Mouse (Mus musculus) lung, adult 2 months (tissue): ENCODE data around the gene Ldlr. TPM values are rescaled to one million over a fixed set of nuclear protein-coding genes. Genes with fewer than 3 reads are reported as not detected.
"Not testable (repeated sequence)": the region's sequence is repeated elsewhere in the genome, so short reads cannot be mapped to it uniquely, and the experiment has no call there.

Experiments used
- DNase-seq: peaks from one replicate; pipeline ENCODE4 v3.0.0; 2022
- H3K4me1 ChIP-seq: fragments of 200-500 bp; 2 replicates; pipeline ENCODE4 v1.6.1; 2011; ENCODE audit warnings: low read length; ENCODE audit not compliant: control insufficient read depth, insufficient read depth
- H3K4me3 ChIP-seq: fragments of 200-500 bp; replicated peaks from 2 replicates; pipeline ENCODE3; 2011; ENCODE audit warnings: low read depth, mild to moderate bottlenecking, control low read depth, low read length; ENCODE audit errors: extremely low read depth
- CTCF ChIP-seq: fragments of 200-500 bp; IDR thresholded peaks from 2 replicates; pipeline ENCODE4 v1.5.1; 2011; ENCODE audit warnings: mild to moderate bottlenecking, low read length, control low read depth; ENCODE audit not compliant: insufficient read depth
- POLR2A ChIP-seq: fragments of 200-500 bp; IDR thresholded peaks from 2 replicates; pipeline ENCODE4 v1.6.1; 2011; ENCODE audit warnings: low read depth, mild to moderate bottlenecking, control low read depth, low read length, borderline replicate concordance; ENCODE audit errors: extremely low read depth
- WGBS: fragments of 180-500 bp; shearing (Covaris S2); methylation state at CpG from one replicate; pipeline ENCODE4 v1.1.7; 2018; 5-methylcytosine and 5-hydroxymethylcytosine counted together
- polyA plus RNA-seq: library from polyadenylated mRNA; depleted of rRNA; stranded (reverse); fragments of >200 nt; gene quantifications from 2 replicates; pipeline ENCODE4 v1.2.3, GENCODE M21; 2012

Gene Ldlr
- polyA plus RNA-seq, 1 experiment, result 87.2 TPM

DNA sequence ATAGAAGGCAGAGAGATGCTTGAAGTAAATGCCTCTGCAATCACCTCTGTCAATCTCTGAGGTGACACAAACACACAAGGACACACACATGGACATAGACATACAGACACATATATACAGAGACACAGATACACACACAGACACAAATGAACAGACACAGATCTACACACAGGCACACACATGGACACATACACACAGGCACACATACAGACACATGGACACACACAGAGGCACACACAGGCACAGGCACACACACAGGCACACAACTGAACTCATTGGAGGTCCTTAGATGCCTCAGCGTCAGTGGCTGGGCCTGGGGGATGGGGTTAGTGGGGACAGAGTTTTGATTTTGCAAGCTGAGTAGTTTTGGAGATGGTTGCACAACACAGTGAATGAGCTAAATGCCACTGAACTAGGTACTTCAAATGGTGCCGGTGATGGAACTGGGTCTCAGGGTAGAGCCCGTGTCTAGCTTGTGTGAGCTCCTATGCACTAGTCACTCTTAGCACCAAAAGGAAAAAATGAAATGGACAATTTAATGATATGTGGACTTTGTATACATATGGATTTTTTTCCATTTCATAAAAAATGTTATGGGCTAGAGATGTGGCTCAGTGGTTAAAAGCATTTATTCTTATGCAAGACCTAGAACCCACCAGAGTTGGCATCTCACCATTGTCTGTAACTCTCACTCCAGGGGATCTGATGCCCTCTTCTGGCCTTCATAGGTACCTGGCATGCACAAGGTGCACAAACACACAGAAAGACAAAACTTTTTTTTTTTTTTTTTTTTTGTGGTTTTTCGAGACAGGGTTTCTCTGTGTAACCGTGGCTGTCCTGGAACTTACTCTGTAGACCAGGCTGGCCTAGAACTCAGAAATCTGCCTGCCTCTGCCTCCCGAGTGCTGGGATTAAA lies 41.1 kb downstream of the Ldlr start:
- Histone ChIP-seq H3K4me1 (peaks cover 11% of the 10 kb centered on the region), H3K4me3 (no peak overlapping the region)
- DNase-seq, result no peak
- WGBS, result 75% methylated on average over 6 of the region's 6 CpGs
- TF ChIP-seq CTCF (no peak), POLR2A (no peak)

DNA sequence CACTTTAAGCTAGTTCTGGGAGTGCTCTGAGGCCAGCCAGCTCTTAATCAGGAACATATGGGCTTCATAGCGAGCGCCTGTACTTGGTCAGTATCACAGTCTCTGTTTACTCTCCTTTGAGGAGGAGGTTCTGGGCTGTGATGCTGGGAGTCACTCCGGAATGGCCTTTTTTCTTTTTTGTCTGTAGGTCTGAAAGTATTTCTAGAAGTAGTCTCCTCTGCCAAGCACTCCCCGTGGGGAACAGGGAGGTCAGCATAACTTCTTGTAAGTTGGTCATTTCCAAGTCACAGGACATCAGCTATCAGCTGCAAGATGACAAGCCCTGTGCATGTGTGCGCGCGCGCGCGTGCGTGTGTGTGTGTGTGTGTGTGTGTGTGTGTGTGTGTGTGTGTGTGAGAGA lies 44.6 kb downstream of the Ldlr start:
- no peak for DNase-seq
- TF ChIP-seq CTCF (no peak), POLR2A (no peak)
- WGBS, result 60% methylated on average over 11 of the region's 11 CpGs
- H3K4me1 ChIP-seq, result peaks cover 15% of the 10 kb centered on the region
- no peak overlapping the region for H3K4me3 ChIP-seq

DNA sequence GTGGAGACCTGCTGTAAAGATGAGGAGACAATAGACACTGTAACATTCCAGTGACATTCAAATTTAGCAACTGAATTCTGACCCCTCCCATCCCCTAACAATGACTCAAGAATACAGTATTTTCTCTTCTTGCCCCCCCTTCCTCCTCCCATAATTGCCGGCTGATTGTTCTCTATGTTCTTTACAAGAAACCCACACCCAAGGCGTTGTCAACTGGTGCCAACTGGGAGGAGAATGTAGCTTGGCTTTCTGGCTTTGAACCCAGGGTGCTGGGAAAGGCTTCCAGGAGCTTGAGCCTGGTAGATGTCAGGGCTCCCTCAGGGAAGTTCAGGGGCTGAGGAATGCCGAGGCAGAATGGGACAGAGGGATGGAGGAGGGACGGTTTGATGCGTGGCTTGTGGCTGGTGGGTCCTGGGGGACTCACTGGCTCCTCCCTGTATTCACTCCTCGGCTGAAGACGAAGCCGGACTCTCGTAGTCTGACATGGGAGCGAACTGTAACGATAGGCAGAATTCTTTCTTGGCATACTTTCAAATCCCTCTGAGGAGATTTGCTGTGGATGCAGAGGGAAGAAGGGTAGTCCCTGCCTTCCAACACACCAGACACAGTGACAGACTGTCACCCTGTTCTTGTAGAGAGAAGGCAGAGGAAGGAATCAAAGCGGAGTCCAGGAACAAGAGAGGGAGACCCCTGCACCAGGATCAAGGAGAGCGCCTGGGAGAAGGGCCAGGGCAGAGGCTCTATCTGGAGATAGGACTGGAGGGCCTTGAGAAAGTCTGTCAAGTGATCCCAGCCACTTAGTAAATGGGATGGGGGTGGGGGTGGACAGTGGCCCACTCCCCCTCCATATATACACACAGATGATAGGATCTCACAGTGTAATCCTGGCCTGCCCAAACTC lies 45.5 kb downstream of the Ldlr start:
- peaks cover 15% of the 10 kb centered on the region for H3K4me1 ChIP-seq
- WGBS, result 50% methylated on average over 13 of the region's 13 CpGs
- no peak for TF ChIP-seq POLR2A
- TF ChIP-seq CTCF, result no peak
- no peak for DNase-seq
- H3K4me3 ChIP-seq, result no peak overlapping the region

DNA sequence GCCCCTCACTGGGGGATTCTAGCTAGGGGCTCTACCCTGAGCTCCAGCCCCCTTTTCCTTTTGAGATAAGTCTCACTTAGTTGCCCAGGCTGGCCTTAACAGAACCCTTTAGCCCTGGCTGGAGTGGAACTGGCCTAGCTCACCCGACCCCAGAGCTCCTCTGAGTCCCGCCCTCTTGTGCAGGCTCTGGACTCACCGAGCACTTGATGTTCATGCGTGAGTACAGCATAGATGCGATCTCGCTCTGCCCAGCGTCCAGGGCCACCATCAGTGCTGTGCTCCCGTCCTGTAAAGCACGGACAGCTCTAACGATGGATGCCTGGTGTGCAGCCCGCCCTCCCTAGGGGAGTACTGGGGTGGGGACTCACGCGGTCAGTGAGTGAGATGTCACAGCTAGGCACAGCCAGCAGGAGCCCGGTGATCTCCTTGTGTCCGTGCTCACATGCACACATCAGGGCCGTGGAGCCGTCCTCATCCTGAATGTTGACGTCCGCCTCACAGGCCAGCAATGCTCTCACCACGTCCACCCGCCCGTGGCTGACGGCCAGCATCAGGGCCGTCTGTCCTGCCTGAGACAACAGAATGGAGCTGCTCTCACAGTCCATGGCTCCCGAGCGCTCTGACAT lies 46.4 kb downstream of the Ldlr start:
- TF ChIP-seq CTCF (no peak), POLR2A (no peak)
- Histone ChIP-seq H3K4me1 (peaks cover 13% of the 10 kb centered on the region), H3K4me3 (no peak overlapping the region)
- DNase-seq, result no peak
- WGBS, result 61% methylated on average over 26 of the region's 26 CpGs

DNA sequence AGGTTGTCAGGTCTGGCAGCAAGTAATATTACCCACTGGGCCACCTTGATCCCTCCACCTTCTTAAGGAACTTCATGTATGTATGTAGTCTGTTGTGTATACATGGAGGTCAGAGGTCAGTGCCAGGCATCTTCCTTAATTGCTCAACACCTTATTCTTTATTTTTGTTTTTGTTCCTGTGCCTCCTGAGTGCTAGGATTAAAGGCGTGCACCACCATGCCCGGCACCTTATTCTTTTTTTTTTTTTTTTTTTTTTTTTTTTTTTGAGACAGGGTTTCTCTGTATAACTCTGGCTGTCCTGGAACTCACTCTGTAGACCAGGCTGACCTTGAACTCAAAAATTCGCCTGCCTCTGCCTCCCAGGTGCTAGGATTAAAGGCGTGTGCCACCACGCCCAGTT lies 50.1 kb downstream of the Ldlr start:
- not testable (repeated sequence) for DNase-seq, H3K4me3 ChIP-seq
- 82% methylated on average over 5 of the region's 5 CpGs for WGBS
- H3K4me1 ChIP-seq, result peaks cover 13% of the 10 kb centered on the region

DNA sequence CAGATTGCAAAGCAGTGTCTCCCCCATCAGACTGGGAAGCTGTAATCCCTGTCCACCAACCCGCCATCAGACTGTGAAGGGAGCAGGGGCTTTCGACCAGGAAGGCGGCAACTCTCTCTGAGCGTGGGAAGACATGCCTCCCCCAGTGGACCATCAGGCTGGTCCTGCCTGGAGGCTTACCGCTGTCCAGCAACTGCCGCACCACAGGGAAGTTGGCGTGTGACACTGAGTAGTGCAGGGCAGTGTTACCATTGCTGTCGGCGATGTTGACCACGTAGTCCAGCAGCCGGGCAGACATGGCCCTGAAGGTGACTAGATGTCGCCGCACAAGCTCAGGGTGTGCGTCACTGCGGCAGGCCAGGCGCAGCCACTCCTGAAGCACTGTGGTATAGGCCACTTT lies 51.1 kb downstream of the Ldlr start:
- Histone ChIP-seq H3K4me1 (peaks cover 6% of the 10 kb centered on the region), H3K4me3 (no peak overlapping the region)
- TF ChIP-seq CTCF (no peak), POLR2A (no peak)
- DNase-seq, result no peak
- 87% methylated on average over 16 of the region's 16 CpGs for WGBS

DNA sequence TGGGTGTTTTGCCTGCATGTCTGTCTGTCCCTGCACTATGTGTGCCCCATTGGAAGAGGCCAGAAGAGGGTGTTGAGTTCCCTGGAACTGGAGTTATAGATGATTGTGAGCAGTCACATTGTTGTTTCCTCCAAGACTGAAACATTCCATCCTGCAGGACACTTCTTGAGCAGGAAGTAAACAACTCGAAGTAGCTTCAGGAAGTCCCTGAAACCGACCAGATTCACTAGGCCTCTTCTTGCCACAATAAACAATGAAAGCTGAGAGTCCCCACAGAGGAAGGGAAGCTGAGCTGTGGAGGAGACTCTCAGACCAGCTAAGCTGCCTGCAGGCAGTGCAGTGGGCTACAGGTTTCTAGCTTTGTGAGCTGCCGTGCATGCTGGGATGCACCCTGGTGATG lies 54.4 kb downstream of the Ldlr start:
- no peak for TF ChIP-seq POLR2A
- no peak for TF ChIP-seq CTCF
- no peak for DNase-seq
- Histone ChIP-seq H3K4me1 (0 out of 2 replicates have a peak, but pooled peaks cover 5% of the 10 kb centered on the region), H3K4me3 (no peak overlapping the region)
- WGBS, result 72% methylated on average over 3 of the region's 3 CpGs

DNA sequence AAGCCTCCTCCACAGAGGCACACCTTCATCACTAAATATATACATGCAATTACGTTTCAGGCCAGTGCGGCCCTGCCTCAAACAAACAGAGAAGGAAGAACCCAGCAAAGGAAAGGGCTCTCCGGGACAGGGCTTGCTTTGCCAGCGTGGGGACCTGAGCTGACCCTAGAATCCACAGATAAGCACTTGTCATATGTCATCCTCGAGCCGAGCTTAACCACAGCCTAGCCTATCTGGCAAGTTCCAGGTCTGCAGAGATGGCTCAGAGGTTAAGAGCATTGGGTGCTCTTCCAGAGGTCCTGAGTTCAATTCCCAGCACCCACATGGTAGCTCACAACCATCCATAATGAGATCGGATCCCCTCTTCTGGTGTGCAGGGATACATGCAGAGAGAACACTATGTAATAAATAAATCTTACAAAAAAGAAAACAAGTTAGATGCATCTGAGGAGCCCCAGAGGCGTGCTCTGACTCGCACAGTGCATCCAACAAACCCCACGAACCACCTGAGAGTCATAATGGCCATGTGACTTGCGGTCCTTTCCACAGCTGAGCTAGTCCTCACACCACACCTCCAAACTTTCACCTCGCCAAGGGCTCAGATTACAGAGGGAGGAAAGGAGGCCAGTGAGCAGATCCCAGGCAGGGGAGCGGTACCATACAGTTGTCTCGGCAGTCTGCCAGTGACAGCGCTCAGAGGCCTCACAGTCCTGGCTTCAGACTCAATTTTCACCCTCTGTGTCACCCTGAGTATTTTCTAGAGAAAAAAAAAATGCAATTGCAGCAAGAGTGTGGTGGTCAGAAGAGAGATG lies 58.6 kb downstream of the Ldlr start:
- no peak for TF ChIP-seq POLR2A
- TF ChIP-seq CTCF, result no peak
- H3K4me1 ChIP-seq, result peaks cover 7% of the 10 kb centered on the region
- no peak overlapping the region for H3K4me3 ChIP-seq
- no peak for DNase-seq
- WGBS, result 65% methylated on average over 15 of the region's 15 CpGs
